Mouse (Mus musculus) ES-Bruce4 (cell line): Measurements from ENCODE around the gene Map3k3.

Experiments
- CTCF ChIP-seq: IDR thresholded peaks from one replicate; pipeline ENCODE4 v1.8.1; 2011; ENCODE audit warnings: low read depth, low read length
- POLR2A ChIP-seq: IDR thresholded peaks from one replicate; pipeline ENCODE4 v1.8.1; 2011; ENCODE audit warnings: low read length; ENCODE audit not compliant: insufficient read depth

DNA sequence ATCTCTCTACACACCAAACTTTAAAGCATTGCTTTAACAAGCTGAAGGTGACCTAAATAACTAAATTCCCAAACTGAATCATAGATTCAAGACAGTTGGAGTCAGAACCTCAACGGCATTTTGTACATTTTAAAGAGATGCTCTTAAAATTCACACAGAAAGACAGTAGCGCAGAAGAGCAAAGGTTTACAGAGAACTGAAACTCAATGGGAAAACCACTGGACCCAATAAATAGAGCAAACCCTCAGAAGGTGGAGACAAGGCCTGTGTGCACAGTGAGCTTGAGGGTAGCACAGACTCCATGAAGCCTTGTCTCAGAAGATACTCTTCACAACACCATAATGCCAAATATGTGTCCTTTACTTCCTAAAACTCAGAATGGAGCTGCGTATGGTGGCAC is 38.6 kb upstream of the Map3k3 start:
- TF ChIP-seq POLR2A (no peak), CTCF (no peak)
